ENCODE assay signal across 23 mouse cellular contexts in genomic region chr8:126706247-126706646, GRCm38 (mm10).
A peak's percentile ranks its signal among the peaks of the same experiment; 100 is the strongest.
DNase-seq lines count a peak whose midpoint lies in the region; ATAC-seq and TF ChIP-seq lines count a peak whose summit lies in the region.
"Had no signal": no experiment of that assay in that cellular context is flagged by ENCODE, and none has a peak within 500 bp of the region (broad histone marks: within the 10 kb centered on the region; RNA-seq: fewer than 3 reads in every experiment).

No protein-coding gene starts in this region.

- H3K9ac ChIP-seq in liver, adult 2 months (ENCODE audit: low read depth, low read length), result no peak overlapping the region
- H3K9ac ChIP-seq in midbrain, embryonic 11.5 days (ENCODE audit: low read length), result no peak overlapping the region
- no peak overlapping the region for H3K9ac ChIP-seq in midbrain, embryonic 15.5 days
- H3K9ac ChIP-seq: embryonic facial prominence, embryonic 12.5 days; forebrain, embryonic 15.5 days; heart, embryonic 12.5 days; hindbrain, embryonic 12.5 days had no signal

- no peaks in the 10 kb centered on the region for H3K9me3 ChIP-seq in midbrain, embryonic 11.5 days (ENCODE audit: control insufficient read depth, low read length)
- H3K9me3 ChIP-seq in midbrain, embryonic 15.5 days, result no peaks in the 10 kb centered on the region
- H3K9me3 ChIP-seq: embryonic facial prominence, embryonic 12.5 days; forebrain, embryonic 15.5 days; heart, embryonic 12.5 days; hindbrain, embryonic 12.5 days had no signal

- no peak for TF ChIP-seq CTCF in liver, adult 2 months (IDR thresholded peaks at IDR 0.05; ENCODE audit: low read depth, low read length)

- no peak overlapping the region for H3K4me2 ChIP-seq in midbrain, embryonic 11.5 days
- H3K4me2 ChIP-seq in midbrain, embryonic 15.5 days, result no peak overlapping the region
- H3K4me2 ChIP-seq: embryonic facial prominence, embryonic 12.5 days; forebrain, embryonic 15.5 days; heart, embryonic 12.5 days; hindbrain, embryonic 12.5 days had no signal

- no peak for TF ChIP-seq POLR2A in liver, adult 2 months (IDR thresholded peaks at IDR 0.05; ENCODE audit: extremely low read depth, insufficient read depth, low read length)

- no peaks in the 10 kb centered on the region for H3K27me3 ChIP-seq in liver, adult 2 months (ENCODE audit: control insufficient read depth, insufficient read depth, low read length)
- no peaks in the 10 kb centered on the region for H3K27me3 ChIP-seq in midbrain, embryonic 11.5 days (ENCODE audit: control insufficient read depth, insufficient read depth, low read length)
- no peaks in the 10 kb centered on the region for H3K27me3 ChIP-seq in midbrain, embryonic 15.5 days (replicated peaks)
- H3K27me3 ChIP-seq: CH12.LX; embryonic facial prominence, embryonic 12.5 days; forebrain, embryonic 15.5 days; heart, embryonic 12.5 days; hindbrain, embryonic 12.5 days; Patski had no signal

- DNase-seq in adrenal gland, adult 8-10 months, result peak; percentile 49
- no peak for DNase-seq in adrenal gland, postnatal 25 days
- peak; percentile 57 for DNase-seq in liver, adult 2 months (ENCODE audit: extremely low read depth, low read depth, low spot score)
- no peak for DNase-seq in liver
- peak; percentile 45 for DNase-seq in midbrain, embryonic 11.5 days (ENCODE audit: low spot score, missing footprints)
- no peak for DNase-seq in layer of hippocampus, adult 9-11 months
- DNase-seq: cerebellum, adult 8-10 months; cerebellum, postnatal 14 days; gastrocnemius, postnatal 36 days; heart, adult 2 months; heart, postnatal 4 days had no signal

- H3K27ac ChIP-seq in liver, adult 2 months (replicated peaks; ENCODE audit: insufficient read depth, low read depth, low read length), result no peak overlapping the region
- H3K27ac ChIP-seq in midbrain, embryonic 11.5 days (ENCODE audit: low read depth, low read length), result no peak overlapping the region
- H3K27ac ChIP-seq in midbrain, embryonic 15.5 days, result no peak overlapping the region
- H3K27ac ChIP-seq: embryonic facial prominence, embryonic 12.5 days; forebrain, embryonic 15.5 days; heart, adult 2 months; hindbrain, embryonic 12.5 days had no signal

- no peak overlapping the region for H3K4me3 ChIP-seq in liver, adult 2 months (ENCODE audit: insufficient read depth, low read depth, low read length)
- no peak overlapping the region for H3K4me3 ChIP-seq in midbrain, embryonic 11.5 days (ENCODE audit: low read depth, low read length)
- no peak overlapping the region for H3K4me3 ChIP-seq in midbrain, embryonic 15.5 days
- H3K4me3 ChIP-seq: embryonic facial prominence, embryonic 12.5 days; forebrain, embryonic 15.5 days; heart, adult 2 months; heart, embryonic 12.5 days; hindbrain, embryonic 12.5 days had no signal

- no peak for ATAC-seq in midbrain, embryonic 11.5 days (ENCODE audit: low FRiP score)
- ATAC-seq in midbrain, embryonic 15.5 days (replicated peaks), result no peak
- 0 out of 2 replicates have a peak, but pooled peaks have one; percentile 2 for ATAC-seq in megakaryocyte progenitor cell, adult 5-6 weeks (replicated peaks; ENCODE audit: poor library complexity)
- ATAC-seq: activated CD4-positive, CD25-positive, alpha-beta regulatory T cell, adult 4 months; forebrain, embryonic 15.5 days; hindbrain, embryonic 16.5 days; inflammation-experienced regulatory T-cells, adult 6 months; intestine, postnatal 0 days; Patski had no signal

- H3K36me3 ChIP-seq in liver, adult 2 months (ENCODE audit: control insufficient read depth, insufficient read depth, low read length), result no peaks in the 10 kb centered on the region
- no peaks in the 10 kb centered on the region for H3K36me3 ChIP-seq in midbrain, embryonic 11.5 days (ENCODE audit: control insufficient read depth, insufficient read depth, low read length)
- no peaks in the 10 kb centered on the region for H3K36me3 ChIP-seq in midbrain, embryonic 15.5 days (replicated peaks)
- H3K36me3 ChIP-seq: embryonic facial prominence, embryonic 12.5 days; forebrain, embryonic 15.5 days; heart, embryonic 12.5 days; hindbrain, embryonic 12.5 days had no signal

- WGBS in liver, adult 2 months, result 71% methylated on average over 8 of the region's 8 CpGs
- WGBS in midbrain, embryonic 11.5 days, result 88% methylated on average over 8 of the region's 8 CpGs
- 89% methylated on average over 8 of the region's 8 CpGs for WGBS in midbrain, embryonic 15.5 days

- peaks cover 15% of the 10 kb centered on the region for H3K4me1 ChIP-seq in liver, adult 2 months (ENCODE audit: control insufficient read depth, insufficient read depth, low read length)
- no peaks in the 10 kb centered on the region for H3K4me1 ChIP-seq in midbrain, embryonic 11.5 days (ENCODE audit: control insufficient read depth, insufficient read depth, low read length)
- H3K4me1 ChIP-seq in midbrain, embryonic 15.5 days, result peaks cover 4% of the 10 kb centered on the region; the same call in 1 of the 2 replicates

- H3K79me2 ChIP-seq in liver, adult 2 months (ENCODE audit: control insufficient read depth, insufficient read depth, low read length), result no peaks in the 10 kb centered on the region

Comparison
In these comparisons a context has a peak if more than half of its experiments do, and no peak if none do; other contexts are left out.
1. DNase-seq: peak in adrenal gland, adult 8-10 months (single experiment), liver, adult 2 months (single experiment) and midbrain, embryonic 11.5 days (single experiment); none in adrenal gland, postnatal 25 days (single experiment), liver (single experiment) and layer of hippocampus, adult 9-11 months (single experiment).